Mouse (Mus musculus) megakaryocyte, adult 5-6 weeks (primary cell): Measurements from ENCODE around the gene Tnfsf13b. TPM values are rescaled to one million over a fixed set of nuclear protein-coding genes. Genes with fewer than 3 reads are reported as not detected.
A peak's percentile ranks its signal among the peaks of the same experiment; 100 is the strongest.

ENCODE experiments used
- ATAC-seq: 2 replicates; pipeline ENCODE4 v1.8.0; 2016; ENCODE audit warnings: mild to moderate bottlenecking, inconsistent platforms; ENCODE audit not compliant: poor library complexity, severe bottlenecking
- total RNA-seq, 2 experiments: library from RNA; stranded (forward) in 1 of 2; stranded (reverse) in 1 of 2; fragments of 153-499, 151-499 nt in 1 of 2; fragments of 221-1000, 200-1000 nt in 1 of 2; gene quantifications; 2 replicates each; pipeline versions ENCODE4 v1.2.3 to v1.2.4; 2015 to 2017

The Tnfsf13b gene
- total RNA-seq (2015) = 23.1 and 26.8 TPM in 2 replicates
- total RNA-seq (2017) = 6.2 and 9.1 TPM in 2 replicates

GRCm38 (mm10) chr8:10006156-10006985 is at the start of gene Tnfsf13b:
Tnfsf13b (plus strand) TSS chr8:10006467.
- peak; percentile 89 for ATAC-seq

- no peak for ATAC-seq
These were observed 47.9 kb upstream of the Tnfsf13b start for GRCm38 (mm10) chr8:9958338-9958737.

- ATAC-seq = no peak
These were observed 46.3 kb upstream of the Tnfsf13b start for GRCm38 (mm10) chr8:9959919-9960318.

- no peak for ATAC-seq
These were observed 34.4 kb upstream of the Tnfsf13b start for GRCm38 (mm10) chr8:9971866-9972265.

- ATAC-seq = no peak
These were observed 31.0 kb upstream of the Tnfsf13b start for GRCm38 (mm10) chr8:9975276-9975675.

GRCm38 (mm10) chr8:9975898-9976611 is 30.2 kb upstream of the Tnfsf13b start:
- peak; percentile 84 for ATAC-seq

GRCm38 (mm10) chr8:9977016-9977415 is 29.3 kb upstream of the Tnfsf13b start:
- ATAC-seq = no peak

GRCm38 (mm10) chr8:9977573-9978314 is 28.5 kb upstream of the Tnfsf13b start, which contains the start of the genes Lig4 and Abhd13:
Lig4 (minus strand) TSS chr8:9977686.
Abhd13 (plus strand) TSS chr8:9977707.
- peak; percentile 79 for ATAC-seq

- ATAC-seq = no peak
These were observed 27.6 kb upstream of the Tnfsf13b start for GRCm38 (mm10) chr8:9978475-9979230.

- no peak for ATAC-seq
These were observed 26.5 kb upstream of the Tnfsf13b start for GRCm38 (mm10) chr8:9979746-9980145.

GRCm38 (mm10) chr8:9980188-9980587 is 26.1 kb upstream of the Tnfsf13b start:
- no peak for ATAC-seq

- ATAC-seq = no peak
These were observed 2.2 kb upstream of the Tnfsf13b start for GRCm38 (mm10) chr8:10004115-10004514.

- ATAC-seq = peak; percentile 34
These were observed 856 bp downstream of the Tnfsf13b start for GRCm38 (mm10) chr8:10006986-10007659.

- ATAC-seq = peak; percentile 10; the same call in 1 of the 2 replicates
These were observed 1.4 kb downstream of the Tnfsf13b start for GRCm38 (mm10) chr8:10007660-10008028.

GRCm38 (mm10) chr8:10016252-10016651 is 10.0 kb downstream of the Tnfsf13b start:
- no peak for ATAC-seq

GRCm38 (mm10) chr8:10017231-10017630 is 11.0 kb downstream of the Tnfsf13b start:
- ATAC-seq = no peak

- peak; percentile 63 for ATAC-seq
These were observed 24.2 kb downstream of the Tnfsf13b start for GRCm38 (mm10) chr8:10030320-10031060.

GRCm38 (mm10) chr8:10031177-10031576 is 24.9 kb downstream of the Tnfsf13b start:
- ATAC-seq = peak; percentile 90

- no peak for ATAC-seq
These were observed 34.6 kb downstream of the Tnfsf13b start for GRCm38 (mm10) chr8:10040866-10041265.
